Mouse (Mus musculus) E14TG2a.4 (cell line): ENCODE results near the gene Ralb.

Source experiments
- CTCF ChIP-seq: conservative IDR thresholded peaks from 2 replicates; pipeline ENCODE4 v1.5.1; 2014; ENCODE audit warnings: low read length
- NANOG ChIP-seq: IDR thresholded peaks from 2 replicates; pipeline ENCODE4 v1.6.1; 2014; ENCODE audit warnings: borderline replicate concordance, low read length, mixed read lengths

GRCm38 (mm10) chr1:119521029-119521428, 16.4 kb upstream of the Ralb start:
- TF ChIP-seq CTCF (no peak), NANOG (no peak)
